In genomic region chr3:57920090-57920432, GRCm38 (mm10) we compare ENCODE assay signal across 17 mouse cellular contexts.
DNase-seq lines count a peak whose midpoint lies in the region; ATAC-seq and TF ChIP-seq lines count a peak whose summit lies in the region.
"Had no signal": no experiment of that assay in that cellular context is flagged by ENCODE, and none has a peak within 500 bp of the region (broad histone marks: within the 10 kb centered on the region; RNA-seq: fewer than 3 reads in every experiment).

No protein-coding gene starts in this region.

- no peak for DNase-seq in frontal cortex, adult 2 months (ENCODE audit: extremely low spot score in 1 of 2, low spot score in 1 of 2)
- DNase-seq in brain, embryonic 14.5 days (ENCODE audit: low read depth), result peak; percentile 73
- no peak for DNase-seq in forebrain, embryonic 14.5 days (ENCODE audit: low spot score)
- DNase-seq in thymus, adult 18-20 months, result no peak
- DNase-seq: adrenal gland, postnatal 14 days; cerebellum, adult 18-20 months; cerebellum, adult 9-11 months; cerebellum, postnatal 36 days; gastrocnemius, adult 2 months; gastrocnemius, postnatal 25 days had no signal

- H3K4me1 ChIP-seq in forebrain, embryonic 14.5 days (ENCODE audit: control insufficient read depth, insufficient read depth, low read length), result peaks cover 15% of the 10 kb centered on the region
- peaks cover 5% of the 10 kb centered on the region; the same call in 1 of the 2 replicates for H3K4me1 ChIP-seq in olfactory bulb, adult 2 months (ENCODE audit: control insufficient read depth, insufficient read depth, low read length)
- H3K4me1 ChIP-seq: heart, embryonic 12.5 days; hindbrain, embryonic 10.5 days; intestine, embryonic 15.5 days had no signal

- no peak overlapping the region for H3K4me3 ChIP-seq in forebrain, embryonic 14.5 days (ENCODE audit: low read depth, low read length)
- no peak overlapping the region for H3K4me3 ChIP-seq in olfactory bulb, adult 2 months (ENCODE audit: insufficient read depth, low read depth, low read length)
- H3K4me3 ChIP-seq: embryonic facial prominence, embryonic 13.5 days; gastrocnemius, adult 2 months; heart, embryonic 12.5 days; hindbrain, embryonic 10.5 days; intestine, embryonic 15.5 days had no signal

- TF ChIP-seq POLR2A in brain, embryonic 14.5 days (IDR thresholded peaks at IDR 0.05; ENCODE audit: borderline replicate concordance, extremely low read depth, insufficient read depth, insufficient read length, poor library complexity, severe bottlenecking), result no peak
- TF ChIP-seq POLR2A in olfactory bulb, adult 2 months (IDR thresholded peaks at IDR 0.05; ENCODE audit: insufficient read depth, low read depth, low read length), result no peak

- TF ChIP-seq CTCF in brain, embryonic 14.5 days (IDR thresholded peaks at IDR 0.05; ENCODE audit: borderline replicate concordance, extremely low read depth, insufficient read depth, insufficient read length), result no peak
- no peak for TF ChIP-seq CTCF in olfactory bulb, adult 2 months (IDR thresholded peaks at IDR 0.05; ENCODE audit: insufficient read depth, low read depth, low read length)

- H3K4me2 ChIP-seq in forebrain, embryonic 14.5 days (ENCODE audit: low read length), result no peak overlapping the region
- H3K4me2 ChIP-seq: embryonic facial prominence, embryonic 13.5 days; heart, embryonic 12.5 days; hindbrain, embryonic 14.5 days; intestine, embryonic 15.5 days had no signal

- no peak overlapping the region for H3K9ac ChIP-seq in forebrain, embryonic 14.5 days (ENCODE audit: low read length)
- H3K9ac ChIP-seq: embryonic facial prominence, embryonic 13.5 days; heart, embryonic 12.5 days; hindbrain, embryonic 14.5 days; intestine, embryonic 15.5 days had no signal

- peak; percentile 57 for ATAC-seq in frontal cortex, adult (ENCODE audit: low TSS enrichment)
- ATAC-seq in forebrain, embryonic 14.5 days, result peak; percentile 72
- ATAC-seq: intestine, embryonic 15.5 days had no signal

- H3K27ac ChIP-seq in forebrain, embryonic 14.5 days (ENCODE audit: low read depth, low read length), result peak overlapping the region; percentile 39; the same call in 1 of the 2 replicates
- H3K27ac ChIP-seq in olfactory bulb, adult 2 months (ENCODE audit: insufficient read depth, low read depth, low read length), result peak overlapping the region; percentile 37; the same call in 1 of the 2 replicates
- H3K27ac ChIP-seq: embryonic facial prominence, embryonic 13.5 days; hindbrain, embryonic 10.5 days; hindbrain, embryonic 14.5 days; intestine, embryonic 15.5 days had no signal

- H3K36me3 ChIP-seq in forebrain, embryonic 14.5 days (ENCODE audit: control insufficient read depth, insufficient read depth, low read length), result no peaks in the 10 kb centered on the region
- H3K36me3 ChIP-seq: embryonic facial prominence, embryonic 13.5 days; heart, embryonic 12.5 days; hindbrain, embryonic 10.5 days; intestine, embryonic 15.5 days had no signal

- WGBS in forebrain, embryonic 14.5 days, result 21% methylated on average over 1 of the region's 1 CpGs
- 12% methylated on average over 1 of the region's 1 CpGs for WGBS in olfactory bulb, adult 2 months

- H3K27me3 ChIP-seq in forebrain, embryonic 14.5 days (replicated peaks; ENCODE audit: control insufficient read depth, insufficient read depth, low read length), result no peaks in the 10 kb centered on the region
- H3K27me3 ChIP-seq: embryonic facial prominence, embryonic 13.5 days; heart, embryonic 12.5 days; intestine, embryonic 15.5 days had no signal

- H3K9me3 ChIP-seq in forebrain, embryonic 14.5 days (replicated peaks; ENCODE audit: control insufficient read depth, low read length), result no peaks in the 10 kb centered on the region
- H3K9me3 ChIP-seq: embryonic facial prominence, embryonic 13.5 days; heart, embryonic 12.5 days; hindbrain, embryonic 10.5 days; intestine, embryonic 15.5 days had no signal
